Mouse (Mus musculus) testis, adult 2 months (tissue): ENCODE data around the gene Pdcd6.

Experiments used
- CTCF ChIP-seq: fragments of 200-500 bp; IDR thresholded peaks from 2 replicates; pipeline ENCODE4 v1.5.1; 2012; ENCODE audit warnings: low read depth, mild to moderate bottlenecking, inconsistent platforms, low read length, moderate library complexity; ENCODE audit not compliant: control insufficient read depth, insufficient read depth, insufficient replicate concordance
- POLR2A ChIP-seq: fragments of 200-500 bp; IDR thresholded peaks from 2 replicates; pipeline ENCODE4 v1.6.1; 2012; ENCODE audit warnings: low read depth, mild to moderate bottlenecking, inconsistent platforms, low read length, moderate library complexity; ENCODE audit not compliant: control insufficient read depth

GRCm38 (mm10) chr13:74363859-74364235, 46.5 kb upstream of the Pdcd6 start, which contains the start of gene Lrrc14b:
- no peak for TF ChIP-seq CTCF
- no peak for TF ChIP-seq POLR2A
